Mouse (Mus musculus) kidney, postnatal 14 days (tissue): ENCODE measurements around the gene Adgrf1.
"Not testable (repeated sequence)": the region's sequence is repeated elsewhere in the genome, so short reads cannot be mapped to it uniquely, and the experiment has no call there.

Experiments
- DNase-seq: peaks from one replicate; pipeline ENCODE4 v3.0.0; 2022; ENCODE audit warnings: mixed read lengths

Adgrf1 gene

DNA sequence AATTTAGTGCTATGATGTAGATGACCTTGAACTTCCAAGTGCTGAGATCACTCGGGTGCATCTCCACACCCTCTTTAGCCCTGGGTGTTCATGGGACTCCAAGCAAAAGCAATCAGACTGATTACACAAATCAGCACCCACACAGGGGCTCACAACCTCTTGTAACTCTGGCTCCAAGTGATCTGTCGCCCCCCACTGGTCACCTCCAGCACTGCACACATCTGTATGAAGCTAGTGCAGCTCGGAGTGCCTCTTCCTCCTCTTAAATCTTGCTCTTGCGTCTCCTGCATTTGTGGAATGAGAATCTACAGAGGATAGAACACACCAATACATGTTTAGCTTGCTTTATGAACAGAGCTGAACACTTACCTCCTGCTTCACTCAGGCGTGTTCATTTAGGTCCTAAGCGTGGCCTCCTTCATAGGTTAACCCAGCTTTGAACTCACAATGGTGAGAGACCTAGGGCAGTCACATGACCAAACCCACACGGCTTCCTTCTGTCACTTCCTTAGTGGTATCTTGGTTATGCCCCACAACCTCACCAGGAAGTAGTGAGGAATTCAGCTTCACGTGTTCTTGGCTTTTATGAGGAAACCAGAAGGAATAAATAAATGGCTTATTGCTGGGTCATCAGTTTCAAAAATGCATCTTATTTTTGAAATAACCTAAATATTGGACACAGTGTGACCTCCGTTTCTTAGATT, 2.9 kb upstream of the Adgrf1 start:
- no peak for DNase-seq

DNA sequence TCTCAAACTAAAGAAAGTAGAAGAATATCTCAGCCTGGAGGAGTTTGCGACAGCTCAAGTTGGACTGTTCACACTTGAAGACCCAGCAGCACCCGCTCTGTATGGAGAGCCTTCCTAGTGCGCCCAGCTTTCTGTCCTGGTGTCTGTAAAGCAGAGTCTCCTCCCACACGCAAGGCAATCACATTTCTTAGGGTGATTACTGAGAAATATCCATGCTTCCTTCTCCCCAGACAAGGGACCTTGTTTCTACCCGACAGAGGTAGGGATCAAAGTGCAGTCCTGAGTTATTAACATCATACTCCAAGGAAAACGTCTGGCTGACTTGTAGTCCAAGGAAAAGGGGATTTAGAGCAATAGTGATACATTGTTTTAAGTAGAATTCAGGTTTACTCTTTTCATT, 6.1 kb downstream of the Adgrf1 start:
- DNase-seq = peak; percentile 12

DNA sequence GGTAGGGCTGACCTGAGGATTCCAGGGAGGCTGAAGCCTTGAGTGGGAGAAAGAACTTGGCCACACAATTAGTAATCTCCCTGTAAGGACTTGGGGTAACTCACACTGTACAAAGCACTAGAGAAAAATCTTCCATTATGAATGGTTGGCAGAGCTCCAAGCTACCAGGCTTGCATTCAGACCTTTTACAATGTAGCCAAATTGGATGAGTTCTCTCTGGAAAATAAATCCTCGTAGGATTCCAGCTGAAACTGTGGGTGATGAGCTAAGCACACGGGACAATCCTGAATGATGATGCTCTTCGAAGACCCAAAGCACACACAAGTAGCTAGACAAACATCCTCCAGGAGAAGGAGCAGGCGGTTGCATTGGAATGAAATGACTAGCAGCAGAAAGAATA, 7.1 kb downstream of the Adgrf1 start:
- peak; percentile 38 for DNase-seq

DNA sequence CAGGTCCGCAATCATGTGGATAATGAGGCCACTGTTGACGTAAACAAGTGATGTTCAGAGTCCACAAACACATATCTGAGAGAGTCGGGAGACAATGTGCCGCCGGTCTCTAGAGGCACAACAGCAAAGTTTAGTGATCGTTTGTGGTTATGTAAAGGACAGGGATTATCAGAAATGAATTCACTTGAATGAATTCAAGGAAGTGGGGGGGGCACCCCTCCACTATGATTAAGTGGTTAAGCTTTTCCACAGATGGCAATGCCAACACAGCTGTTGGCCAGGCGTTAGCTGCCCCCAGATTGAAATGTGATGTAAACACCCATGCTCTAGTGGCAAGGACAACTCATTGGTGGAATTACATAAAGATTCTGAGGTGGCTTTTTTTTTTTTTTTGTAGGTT, 9.5 kb downstream of the Adgrf1 start:
- peak; percentile 12 for DNase-seq

DNA sequence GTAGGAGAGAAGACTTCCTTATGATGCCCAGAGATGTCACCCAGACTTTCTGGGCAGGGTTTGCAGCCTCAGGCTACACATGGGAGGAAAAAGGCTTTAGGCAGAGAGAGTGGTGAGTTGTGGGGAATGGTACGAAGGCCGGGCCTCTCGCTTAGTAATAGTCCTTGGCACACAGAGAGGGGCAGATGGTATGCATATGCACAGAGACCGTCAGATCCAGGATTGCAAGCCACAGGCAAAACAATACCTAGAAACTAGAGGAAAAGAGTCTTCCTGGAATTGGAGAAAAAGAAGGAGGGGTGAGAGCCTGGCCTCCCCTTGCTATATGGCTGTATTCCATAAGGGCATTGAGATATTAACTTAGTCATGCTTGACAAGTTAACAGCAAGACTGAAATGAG, 12.2 kb downstream of the Adgrf1 start:
- DNase-seq = no peak

DNA sequence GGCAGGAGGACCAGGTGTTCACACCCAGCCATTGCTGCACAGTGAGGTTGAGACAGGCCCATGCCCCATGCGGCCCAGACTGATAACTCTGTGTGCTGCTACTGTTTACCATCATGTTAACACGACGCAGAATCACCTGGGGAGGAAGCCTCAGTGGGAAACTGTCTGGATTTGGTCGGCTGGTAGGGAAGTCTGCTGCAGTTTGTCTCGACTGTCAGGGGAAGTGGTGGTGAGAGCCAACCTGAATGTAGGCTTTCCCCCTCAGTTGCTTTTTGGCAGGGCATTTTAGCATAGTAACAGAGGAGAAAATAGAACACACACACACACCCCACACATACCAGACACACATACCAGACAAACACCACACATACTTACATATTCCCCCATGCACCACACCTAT, 12.7 kb downstream of the Adgrf1 start:
- no peak for DNase-seq

DNA sequence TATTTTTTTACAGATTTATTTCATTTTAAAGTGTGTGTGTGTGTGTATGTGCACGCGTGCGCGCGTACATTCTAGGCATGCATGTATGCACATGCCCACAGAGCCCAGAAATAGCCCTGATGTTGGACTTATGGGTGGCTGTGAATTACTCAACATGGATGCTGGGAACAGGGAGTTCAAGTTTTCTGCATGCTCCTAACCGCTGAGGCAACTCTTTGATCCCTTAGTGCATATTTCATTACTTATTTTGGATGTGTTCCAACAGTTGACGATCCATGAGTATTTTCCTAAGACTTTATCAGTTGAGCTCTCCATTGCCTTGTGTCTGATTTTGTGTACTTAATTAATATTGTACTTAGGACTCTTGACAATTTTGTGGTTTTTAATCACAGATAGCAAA, 29.4 kb downstream of the Adgrf1 start:
- no peak for DNase-seq

DNA sequence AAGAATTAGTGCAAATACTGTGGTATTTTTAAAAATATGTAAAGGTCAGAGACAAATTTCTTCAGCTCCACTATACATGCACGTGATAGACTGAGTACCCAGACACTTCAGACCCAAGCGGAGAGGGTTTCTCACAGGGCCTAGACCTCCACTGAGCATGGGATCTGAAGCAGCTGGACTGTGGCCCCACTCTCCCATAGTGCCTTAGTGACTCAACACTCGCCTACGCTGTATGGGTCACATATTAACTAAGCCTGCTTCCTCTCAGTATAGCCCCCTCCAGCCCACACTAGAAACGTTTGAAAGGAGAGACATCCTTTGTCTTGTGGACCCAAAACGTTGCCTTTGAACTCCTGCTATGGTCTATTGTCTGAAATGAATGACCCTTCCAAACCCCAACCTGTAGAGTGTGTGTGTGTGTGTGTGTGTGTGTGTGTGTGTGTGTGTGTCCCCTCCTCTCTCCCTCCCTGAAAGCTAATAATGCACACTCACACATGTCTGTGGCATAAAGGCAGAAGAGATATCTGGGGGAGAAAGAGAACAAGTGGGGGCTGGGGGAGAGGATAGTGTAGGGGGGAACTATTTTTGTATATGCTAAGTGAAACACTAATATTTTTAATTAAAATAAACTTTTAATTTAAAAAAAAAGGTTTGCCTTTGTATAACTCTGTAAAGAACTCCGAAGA, 56.0 kb downstream of the Adgrf1 start:
- no peak for DNase-seq

DNA sequence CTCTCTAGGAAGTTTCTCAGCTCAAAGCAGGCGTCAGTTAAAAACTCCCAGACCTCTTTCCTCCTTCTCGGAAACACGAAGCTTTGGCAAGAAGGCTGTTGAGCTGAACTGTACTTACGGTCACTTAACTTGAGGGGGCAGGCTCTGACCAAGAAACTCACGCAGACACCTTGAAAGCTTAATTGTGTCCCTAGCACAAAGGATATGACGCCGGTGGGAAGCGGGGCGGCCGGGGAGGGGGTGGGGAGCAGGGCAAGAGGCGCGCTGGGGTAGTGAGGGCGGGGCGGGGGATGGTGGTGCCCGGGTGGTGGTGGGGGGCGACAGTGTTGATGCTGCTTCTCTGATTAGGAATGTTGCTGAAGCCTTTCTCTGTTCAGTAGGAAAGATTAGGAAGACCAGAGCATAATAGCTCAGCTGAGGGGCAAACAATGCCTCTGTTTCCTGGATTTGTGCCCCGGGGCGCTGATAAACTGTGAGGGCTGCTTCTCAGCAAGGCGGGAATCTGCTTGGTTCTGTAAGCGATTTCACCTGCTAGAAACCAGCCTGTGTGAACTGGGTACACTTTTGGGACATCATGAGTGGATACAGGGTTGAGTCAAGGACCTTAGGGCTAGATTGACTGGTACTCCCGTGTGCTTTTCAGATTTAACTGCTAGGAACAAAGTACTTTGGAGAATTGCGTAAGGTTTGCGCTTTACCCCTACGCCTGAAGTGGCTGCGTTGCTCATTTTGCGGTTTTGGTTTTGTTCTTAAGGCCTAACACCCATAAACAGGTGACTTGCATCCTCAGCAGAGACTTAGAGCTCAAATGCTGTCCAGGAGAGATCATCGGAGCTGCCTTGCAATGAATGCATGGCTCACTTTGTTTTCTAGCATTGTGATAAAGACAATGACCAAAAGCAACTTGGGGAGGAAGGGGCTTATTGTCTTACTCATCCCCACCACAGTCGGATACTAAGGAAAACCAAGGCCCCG, 56.9 kb downstream of the Adgrf1 start:
- peak; percentile 81 for DNase-seq

DNA sequence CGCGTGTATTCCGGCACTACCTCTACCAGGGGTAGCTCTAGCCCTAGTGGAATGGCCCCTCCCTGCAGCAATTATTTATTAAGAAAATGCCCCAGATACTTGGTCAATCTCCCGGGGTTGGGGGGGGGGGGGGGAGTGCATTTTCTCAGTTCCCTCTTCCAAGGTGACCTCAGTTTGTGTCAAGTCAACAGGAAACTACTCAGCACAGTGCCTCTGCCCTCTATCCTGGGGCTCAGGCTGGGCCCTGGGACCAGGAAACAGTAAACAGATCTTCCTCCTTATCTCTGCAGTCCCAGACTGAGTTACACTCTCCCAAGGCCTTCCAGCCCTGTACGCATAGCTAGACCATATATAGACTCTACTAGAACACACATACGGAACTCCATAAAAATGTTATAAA, 57.7 kb downstream of the Adgrf1 start:
- no peak for DNase-seq

DNA sequence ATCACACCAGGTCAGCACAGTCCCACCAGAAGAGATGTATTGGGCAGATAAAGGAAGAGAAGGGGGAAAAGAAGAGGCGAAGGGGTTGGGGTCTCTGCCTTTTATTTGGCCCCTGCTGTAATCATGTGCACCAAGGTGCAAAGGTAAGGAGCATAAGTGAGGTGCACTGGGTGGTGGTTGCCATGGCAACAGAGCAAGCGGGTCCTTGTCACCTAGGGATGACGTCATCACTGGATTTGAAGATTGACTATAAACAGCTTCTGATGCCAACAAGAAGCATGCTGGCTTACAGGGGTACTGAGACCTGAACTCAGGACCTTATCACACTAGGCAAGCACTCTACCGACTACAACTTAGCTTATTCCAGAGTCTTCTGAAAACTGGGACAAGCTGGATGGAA, 59.1 kb downstream of the Adgrf1 start:
- DNase-seq = no peak

DNA sequence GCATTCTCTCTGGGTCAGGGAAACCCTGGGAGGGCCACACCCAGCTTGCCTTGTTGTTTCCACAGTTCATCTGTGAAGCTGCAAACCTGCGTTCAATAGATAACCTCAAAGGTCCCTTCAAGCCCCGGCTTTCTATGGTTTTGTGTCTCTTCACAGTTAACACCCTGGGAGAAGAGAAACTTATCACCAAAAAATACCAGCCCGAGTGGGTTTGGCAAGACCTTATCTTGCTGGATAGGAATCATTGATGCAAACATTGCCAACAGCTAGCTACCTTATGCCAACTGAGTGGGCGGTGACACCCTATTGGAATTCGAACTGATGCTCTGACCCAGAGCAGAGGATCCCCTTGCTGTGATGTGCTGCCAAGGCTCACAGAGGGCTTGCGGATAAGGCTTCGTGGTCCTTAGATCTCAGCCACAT, 59.6 kb downstream of the Adgrf1 start:
- no peak for DNase-seq

DNA sequence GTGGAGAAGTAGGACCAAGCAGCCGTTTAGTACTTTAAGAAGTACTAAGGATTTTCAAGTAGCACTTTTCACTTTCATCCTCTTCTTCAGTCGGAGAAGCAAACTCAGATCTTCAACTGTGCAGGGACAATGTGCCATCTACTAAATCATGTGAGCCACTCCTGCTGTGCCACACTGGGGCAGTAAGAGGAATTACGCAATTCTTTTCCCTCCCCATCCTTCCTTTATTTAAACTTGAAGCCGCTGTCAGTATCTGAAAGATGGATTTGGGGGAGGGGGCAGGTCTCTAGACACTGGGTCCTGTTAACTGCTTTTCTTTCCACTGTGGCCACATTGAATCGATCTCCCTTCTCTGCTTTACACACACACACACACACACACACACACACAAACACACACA, 62.6 kb downstream of the Adgrf1 start:
- DNase-seq = no peak

DNA sequence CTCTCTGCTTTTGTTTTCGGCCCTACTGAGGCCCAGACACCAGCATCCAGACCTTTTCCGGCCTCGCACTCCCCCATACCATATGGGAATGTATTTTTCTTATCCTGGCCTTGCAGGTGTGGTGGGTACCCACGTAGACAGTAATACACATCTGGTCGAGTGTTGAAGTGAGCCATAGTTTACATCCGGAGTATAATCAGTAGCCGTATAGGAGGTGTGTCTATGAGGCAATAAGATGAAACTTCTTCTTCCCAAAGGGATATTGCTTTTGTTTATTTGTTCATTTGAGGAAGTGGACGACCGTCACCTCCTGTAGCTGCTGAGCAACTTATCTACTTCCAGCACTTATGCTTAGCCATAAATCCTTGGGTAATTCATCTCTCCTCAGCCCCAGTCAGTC, 63.9 kb downstream of the Adgrf1 start:
- no peak for DNase-seq

DNA sequence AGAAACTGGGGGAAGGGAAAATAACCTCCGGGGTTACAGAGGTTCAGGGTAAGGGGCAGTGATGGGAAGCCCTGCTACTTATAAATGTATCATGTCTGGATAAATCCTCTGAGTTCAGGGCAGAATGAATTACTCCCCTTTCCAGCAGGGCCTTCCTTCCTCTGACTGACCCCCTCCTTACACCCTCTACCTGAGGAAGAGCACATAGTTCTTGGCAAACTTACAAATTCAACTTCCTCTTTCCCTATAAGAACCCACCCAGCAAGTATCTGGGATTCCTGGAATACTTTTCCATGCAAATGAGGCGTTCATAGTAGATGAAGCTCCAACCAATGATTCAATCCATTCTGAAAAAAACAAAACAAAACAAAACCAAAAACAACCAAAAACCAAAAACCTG, 67.5 kb downstream of the Adgrf1 start:
- no peak for DNase-seq

DNA sequence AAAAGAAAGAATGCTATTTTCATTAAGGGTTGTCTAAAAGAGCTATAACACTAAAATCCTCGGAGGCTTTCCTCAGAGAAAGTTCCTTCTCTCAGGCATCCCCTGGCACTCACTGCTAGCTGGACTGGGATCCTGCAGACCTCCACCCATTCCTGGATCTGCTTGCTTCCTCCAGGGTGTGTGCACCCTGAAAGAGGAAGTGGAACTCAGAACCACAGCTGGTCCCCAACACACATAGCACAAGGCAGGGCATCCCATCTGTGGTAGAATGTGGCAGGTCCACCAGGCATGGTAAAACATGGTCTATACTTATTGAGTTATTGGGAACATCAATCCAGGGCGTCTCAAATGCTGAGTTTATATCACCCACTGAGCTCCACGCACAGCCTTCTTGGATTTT, 68.2 kb downstream of the Adgrf1 start:
- no peak for DNase-seq

DNA sequence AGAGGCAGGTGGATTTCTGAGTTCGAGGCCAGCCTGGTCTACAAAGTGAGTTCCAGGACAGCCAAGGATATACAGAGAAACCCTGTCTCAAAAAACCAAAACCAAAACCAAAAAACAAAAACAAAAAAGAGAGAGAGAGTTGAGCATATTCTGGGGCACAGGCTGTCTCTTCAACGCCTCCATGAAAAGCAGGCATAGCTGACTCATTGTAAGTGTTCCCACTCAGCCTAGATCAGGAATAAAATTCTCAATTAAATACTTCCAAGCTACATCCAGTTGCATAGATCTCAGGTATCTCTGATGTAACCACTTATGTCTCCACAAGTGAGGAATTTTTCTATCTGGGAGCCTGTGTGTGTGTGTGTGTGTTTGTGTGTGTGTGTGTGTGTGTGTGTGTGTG, 76.4 kb downstream of the Adgrf1 start:
- DNase-seq = not testable (repeated sequence)

DNA sequence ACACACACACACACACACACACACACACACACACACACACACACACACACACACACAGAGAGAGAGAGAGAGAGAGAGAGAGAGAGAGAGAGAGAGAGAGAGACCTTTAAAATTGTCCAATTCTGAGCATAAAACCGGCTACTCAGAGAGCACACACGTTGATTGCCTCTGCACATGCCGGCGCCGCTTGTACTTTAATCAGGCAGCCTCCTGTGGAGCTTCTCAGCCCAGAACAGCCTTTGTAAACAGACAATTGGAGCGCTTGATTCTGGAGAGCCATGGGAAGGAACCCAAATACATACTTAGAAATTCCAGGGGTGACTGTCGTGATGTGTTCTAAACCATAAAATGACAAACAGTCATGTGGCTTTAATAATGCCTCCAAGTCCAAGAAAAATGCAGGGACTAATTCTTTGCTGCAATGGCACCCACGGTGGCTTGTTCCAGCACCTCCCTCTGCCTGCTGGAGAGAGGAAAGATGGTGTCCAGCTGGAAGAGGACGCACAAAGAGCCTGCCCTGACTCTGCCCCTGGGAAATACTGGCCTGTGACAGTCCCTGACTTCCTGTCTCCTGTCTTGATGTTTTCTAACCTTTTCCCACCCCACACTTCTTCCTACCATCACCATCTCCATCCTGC, 87.9 kb downstream of the Adgrf1 start:
- no peak for DNase-seq

DNA sequence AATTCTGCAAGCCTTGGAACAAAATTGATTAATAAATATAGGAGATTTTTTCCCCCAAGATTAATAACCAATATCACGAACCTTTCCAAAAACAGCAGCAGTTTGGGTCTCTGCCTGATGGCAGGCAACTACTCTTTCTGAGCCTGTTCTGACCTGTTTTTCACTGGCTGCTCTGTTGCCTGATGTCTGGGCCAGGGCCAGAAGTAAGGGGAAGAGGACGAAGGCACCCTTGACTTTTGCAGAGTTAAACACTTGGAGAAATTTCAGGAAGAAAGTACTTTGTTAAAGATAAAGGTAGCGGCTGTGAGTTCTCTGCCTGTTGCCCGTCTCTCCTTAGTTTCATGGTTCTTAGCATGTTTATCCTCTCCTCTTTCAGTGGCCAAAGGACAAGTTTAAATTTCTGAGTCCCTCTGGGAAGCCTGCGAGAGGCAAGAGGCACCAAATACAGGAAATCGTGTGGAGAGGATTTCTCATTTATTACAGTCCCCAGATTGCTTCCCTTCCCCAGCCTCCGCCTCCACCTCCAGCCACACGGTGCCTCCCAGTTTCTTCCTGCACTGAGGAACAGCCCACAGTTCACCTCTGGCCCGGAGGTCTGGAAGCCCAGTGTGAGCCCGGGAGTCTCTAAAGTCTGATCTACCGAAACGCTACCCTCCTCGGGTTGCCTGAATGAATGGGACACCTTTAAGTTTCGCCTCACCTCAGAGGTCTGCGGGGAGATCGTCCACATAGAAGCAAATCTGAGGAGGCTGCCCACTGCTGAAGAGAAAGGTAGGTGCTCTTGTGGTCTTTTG, 89.9 kb downstream of the Adgrf1 start, which contains the start of gene Adgrf5:
TSS of gene Adgrf5 (plus strand) at position 626 of the 794 bp plus-strand sequence.
- DNase-seq = peak; percentile 71

DNA sequence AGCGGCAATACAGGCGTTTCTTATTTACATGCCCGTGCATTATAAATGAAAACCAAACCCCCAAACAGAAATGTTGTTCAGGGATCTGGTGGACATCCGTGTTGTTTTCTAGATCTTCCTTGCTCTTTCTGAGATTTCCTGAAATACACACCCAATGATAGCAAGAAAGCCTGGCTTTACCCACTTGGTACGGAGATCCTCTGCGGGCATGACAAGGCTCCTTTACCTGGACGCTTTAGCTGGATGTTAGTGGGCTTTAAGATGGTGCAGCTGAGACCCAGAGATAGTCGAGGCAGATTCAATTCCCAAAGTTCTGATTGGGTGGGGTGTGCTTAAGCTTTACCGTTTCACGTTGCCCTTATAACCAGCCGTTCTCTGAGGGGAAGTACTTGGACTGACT, 90.9 kb downstream of the Adgrf1 start:
- no peak for DNase-seq

DNA sequence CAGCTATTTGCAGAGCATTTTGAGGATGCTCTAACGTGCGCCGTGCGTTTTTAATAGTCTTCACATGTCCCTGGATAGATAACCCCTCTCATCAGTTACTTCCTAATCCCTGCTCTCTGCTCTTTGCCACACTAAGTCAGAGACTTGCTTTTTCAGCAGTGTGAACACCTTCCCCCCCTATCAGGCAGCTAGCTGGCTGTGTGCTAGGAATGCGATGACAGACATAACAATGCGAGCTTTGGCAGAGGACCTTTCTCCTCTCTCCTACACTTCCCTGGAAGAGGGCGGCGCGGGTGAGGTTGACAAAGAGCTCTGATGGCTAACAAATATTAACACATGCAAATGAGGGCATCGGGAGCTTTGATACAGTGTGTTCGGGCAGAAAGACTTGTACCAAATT, 92.2 kb downstream of the Adgrf1 start:
- peak; percentile 63 for DNase-seq

DNA sequence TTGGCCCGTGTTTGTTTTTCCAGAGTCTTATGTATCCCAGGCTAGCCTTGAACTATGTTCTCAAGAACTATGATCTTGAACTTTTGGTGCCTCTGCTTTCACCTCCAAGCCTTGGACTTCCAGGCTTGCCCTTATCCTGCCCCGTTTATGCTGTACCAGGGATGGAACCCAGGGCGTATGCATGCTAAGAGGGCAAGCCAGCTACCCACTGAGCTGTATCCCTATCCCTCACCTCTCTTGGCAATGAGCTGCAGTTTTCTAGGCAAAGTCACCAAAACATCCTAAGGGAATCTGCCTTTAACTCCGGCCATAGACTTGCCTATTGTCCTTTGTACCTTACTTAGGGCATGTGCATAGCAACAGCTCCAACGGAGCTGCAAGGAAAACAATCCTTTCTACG, 92.8 kb downstream of the Adgrf1 start:
- peak; percentile 34 for DNase-seq
